Mouse (Mus musculus) hindbrain, embryonic 11.5 days (tissue): ENCODE data around the gene Chac1. TPM values are rescaled to one million over a fixed set of nuclear protein-coding genes. Genes with fewer than 3 reads are reported as not detected.
A peak's percentile ranks its signal among the peaks of the same experiment; 100 is the strongest.

ENCODE experiments used
- ATAC-seq: fragments of 200-750 bp; cut with Nextera tagmentation; 2 replicates; pipeline ENCODE4 v1.8.0; 2017; ENCODE audit warnings: mild to moderate bottlenecking, moderate TSS enrichment, moderate library complexity; ENCODE audit not compliant: low FRiP score
- DNase-seq: peaks from one replicate; pipeline ENCODE4 v3.0.0-alpha.2; 2015; ENCODE audit warnings: low spot score
- H3K27ac ChIP-seq: fragments of 300-500 bp; sonication (generic); 2 replicates; pipeline ENCODE4 v1.5.1; 2014; ENCODE audit warnings: mild to moderate bottlenecking, low read depth, low read length
- H3K27me3 ChIP-seq: fragments of 300-500 bp; sonication (generic); 2 replicates; pipeline ENCODE4 v1.6.1; 2014; ENCODE audit warnings: mild to moderate bottlenecking, low read length, moderate library complexity, mixed read lengths; ENCODE audit not compliant: control insufficient read depth, insufficient read depth
- H3K36me3 ChIP-seq: fragments of 300-500 bp; sonication (generic); 2 replicates; pipeline ENCODE4 v1.6.1; 2014; ENCODE audit warnings: mild to moderate bottlenecking, low read length, moderate library complexity, mixed read lengths; ENCODE audit not compliant: control insufficient read depth, insufficient read depth
- H3K4me1 ChIP-seq: fragments of 300-500 bp; sonication (generic); replicated peaks from 2 replicates; pipeline ENCODE4 v1.6.1; 2014; ENCODE audit warnings: low read length, mixed read lengths; ENCODE audit not compliant: control insufficient read depth, insufficient read depth
- H3K4me2 ChIP-seq: fragments of 300-500 bp; sonication (generic); replicated peaks from 2 replicates; pipeline ENCODE4 v1.6.1; 2014; ENCODE audit warnings: mild to moderate bottlenecking, low read depth, low read length
- H3K4me3 ChIP-seq: fragments of 300-500 bp; sonication (generic); 2 replicates; pipeline ENCODE4 v1.5.1; 2014; ENCODE audit warnings: low read depth, low read length
- H3K9ac ChIP-seq: fragments of 300-500 bp; sonication (generic); 2 replicates; pipeline ENCODE4 v1.6.1; 2014; ENCODE audit warnings: low read depth, low read length
- H3K9me3 ChIP-seq: fragments of 300-500 bp; sonication (generic); 2 replicates; pipeline ENCODE4 v1.6.1; 2016; ENCODE audit warnings: low read length; ENCODE audit not compliant: control insufficient read depth
- WGBS: fragments of 180-500 bp; shearing (Covaris S2); extraction: QIAGEN DNeasy Blood & Tissue Kit; methylation state at CpG from one replicate; pipeline ENCODE4 v1.1.7; 2014; 5-methylcytosine and 5-hydroxymethylcytosine counted together
- polyA plus RNA-seq: library from polyadenylated mRNA; unstranded; fragments of >200 nt; fragmentation: Nextera tagmentation; extraction: Ambion mirVana; gene quantifications from 2 replicates; pipeline ENCODE4 v1.2.1, GENCODE M21; 2014

Chac1 gene
- polyA plus RNA-seq, 1 experiment from 2014 or later = 0.46 TPM

- H3K9ac ChIP-seq = 0 out of 2 replicates have a peak overlapping the region, but pooled peaks have one; percentile 11
- no peak overlapping the region for H3K27ac ChIP-seq
- WGBS = under 1% methylated on average over 56 of the region's 61 CpGs
- peak overlapping the region; percentile 40 for H3K4me3 ChIP-seq
- H3K9me3 ChIP-seq = no peaks in the 10 kb centered on the region
- DNase-seq = peak; percentile 60
- no peak for ATAC-seq
- no peaks in the 10 kb centered on the region for H3K36me3 ChIP-seq
- H3K27me3 ChIP-seq = peaks cover 94% of the 10 kb centered on the region
- H3K4me1 ChIP-seq = peaks cover 17% of the 10 kb centered on the region
- H3K4me2 ChIP-seq = peak overlapping the region; percentile 50
Measured at GRCm38 (mm10) chr2:119326161-119327101, 24.6 kb upstream of the Chac1 start.

GRCm38 (mm10) chr2:119327102-119327480, 23.9 kb upstream of the Chac1 start:
- Histone ChIP-seq H3K4me3 (peak overlapping the region; percentile 40), H3K27me3 (peaks cover 89% of the 10 kb centered on the region), H3K9me3 (no peaks in the 10 kb centered on the region), H3K4me1 (peaks cover 14% of the 10 kb centered on the region), H3K27ac (no peak overlapping the region), H3K36me3 (no peaks in the 10 kb centered on the region), H3K4me2 (peak overlapping the region; percentile 50), H3K9ac (no peak overlapping the region)
- ATAC-seq = no peak
- WGBS = under 1% methylated on average over 30 of the region's 30 CpGs
- peak; percentile 59 for DNase-seq

- Histone ChIP-seq H3K27me3 (peaks cover 82% of the 10 kb centered on the region), H3K9ac (no peak overlapping the region), H3K4me3 (peak overlapping the region; percentile 12; the same call in 1 of the 2 replicates), H3K4me1 (peaks cover 9% of the 10 kb centered on the region; the same call in 1 of the 2 replicates), H3K36me3 (no peaks in the 10 kb centered on the region), H3K9me3 (no peaks in the 10 kb centered on the region), H3K27ac (peak overlapping the region; percentile 6; the same call in 1 of the 2 replicates), H3K4me2 (0 out of 2 replicates have a peak overlapping the region, but pooled peaks have one; percentile 7)
- WGBS = 16% methylated on average over 11 of the region's 11 CpGs
- ATAC-seq (no peak), DNase-seq (no peak)
Measured at GRCm38 (mm10) chr2:119327942-119328526, 23.0 kb upstream of the Chac1 start.

GRCm38 (mm10) chr2:119328546-119328945, 22.5 kb upstream of the Chac1 start:
- Histone ChIP-seq H3K9ac (no peak overlapping the region), H3K36me3 (no peaks in the 10 kb centered on the region), H3K4me1 (peaks cover 9% of the 10 kb centered on the region; the same call in 1 of the 2 replicates), H3K4me2 (0 out of 2 replicates have a peak overlapping the region, but pooled peaks have one; percentile 3), H3K9me3 (no peaks in the 10 kb centered on the region), H3K27ac (no peak overlapping the region), H3K27me3 (peaks cover 78% of the 10 kb centered on the region), H3K4me3 (no peak overlapping the region)
- no peak for ATAC-seq
- DNase-seq = no peak
- 44% methylated on average over 5 of the region's 5 CpGs for WGBS

GRCm38 (mm10) chr2:119329123-119329817, 21.8 kb upstream of the Chac1 start:
- DNase-seq (no peak), ATAC-seq (no peak)
- no peak overlapping the region for H3K9ac ChIP-seq
- no peak overlapping the region for H3K27ac ChIP-seq
- 56% methylated on average over 3 of the region's 3 CpGs for WGBS
- peaks cover 9% of the 10 kb centered on the region; the same call in 1 of the 2 replicates for H3K4me1 ChIP-seq
- peaks cover 71% of the 10 kb centered on the region for H3K27me3 ChIP-seq
- H3K36me3 ChIP-seq = no peaks in the 10 kb centered on the region
- H3K4me3 ChIP-seq = no peak overlapping the region
- H3K9me3 ChIP-seq = no peaks in the 10 kb centered on the region
- no peak overlapping the region for H3K4me2 ChIP-seq

GRCm38 (mm10) chr2:119330795-119331194, 20.2 kb upstream of the Chac1 start:
- DNase-seq = no peak

GRCm38 (mm10) chr2:119332177-119332661, 18.8 kb upstream of the Chac1 start:
- no peak for ATAC-seq
- H3K36me3 ChIP-seq = no peaks in the 10 kb centered on the region
- no peak for DNase-seq
- H3K4me1 ChIP-seq = no peaks in the 10 kb centered on the region
- H3K4me2 ChIP-seq = no peak overlapping the region
- no peaks in the 10 kb centered on the region for H3K9me3 ChIP-seq
- no peak overlapping the region for H3K9ac ChIP-seq
- peaks cover 42% of the 10 kb centered on the region for H3K27me3 ChIP-seq
- H3K4me3 ChIP-seq = no peak overlapping the region
- no peak overlapping the region for H3K27ac ChIP-seq
- WGBS = 73% methylated on average over 24 of the region's 24 CpGs

More at GRCm38 (mm10) chr2:119330795-119331194, 20.2 kb upstream of the Chac1 start:
- Histone ChIP-seq H3K4me1 (0 out of 2 replicates have a peak, but pooled peaks cover 9% of the 10 kb centered on the region), H3K27ac (no peak overlapping the region), H3K9me3 (no peaks in the 10 kb centered on the region), H3K27me3 (peaks cover 56% of the 10 kb centered on the region), H3K36me3 (no peaks in the 10 kb centered on the region), H3K4me3 (no peak overlapping the region), H3K9ac (no peak overlapping the region), H3K4me2 (no peak overlapping the region)
- ATAC-seq = no peak
- WGBS = 90% methylated on average over 8 of the region's 8 CpGs

- WGBS = 55% methylated on average over 1 of the region's 1 CpGs
- Histone ChIP-seq H3K4me3 (no peak overlapping the region), H3K27me3 (peaks cover 24% of the 10 kb centered on the region), H3K9ac (no peak overlapping the region), H3K9me3 (no peaks in the 10 kb centered on the region), H3K27ac (no peak overlapping the region), H3K4me2 (no peak overlapping the region), H3K36me3 (no peaks in the 10 kb centered on the region), H3K4me1 (no peaks in the 10 kb centered on the region)
- ATAC-seq = no peak
- DNase-seq = no peak
Measured at GRCm38 (mm10) chr2:119334135-119334534, 16.9 kb upstream of the Chac1 start.
